9 mouse cellular contexts compared by ENCODE assay signal in genomic region chrX:35879703-35880102, GRCm38 (mm10). TPM values are rescaled to one million over a fixed set of nuclear protein-coding genes. Genes with fewer than 3 reads are reported as not detected.
A peak's percentile ranks its signal among the peaks of the same experiment; 100 is the strongest.
DNase-seq lines count a peak whose midpoint lies in the region; ATAC-seq and TF ChIP-seq lines count a peak whose summit lies in the region.
"Had no signal": no experiment of that assay in that cellular context is flagged by ENCODE, and none has a peak within 500 bp of the region (broad histone marks: within the 10 kb centered on the region; RNA-seq: fewer than 3 reads in every experiment).

No protein-coding gene starts in this region.

- H3K9me3 ChIP-seq in intestine, postnatal 0 days (ENCODE audit: control insufficient read depth) = no peaks in the 10 kb centered on the region
- H3K9me3 ChIP-seq in intestine, embryonic 15.5 days = no peaks in the 10 kb centered on the region
- H3K9me3 ChIP-seq: embryonic facial prominence, embryonic 15.5 days; heart, embryonic 15.5 days had no signal

- H3K27me3 ChIP-seq in intestine, postnatal 0 days (replicated peaks; ENCODE audit: control insufficient read depth, insufficient read depth, low read length) = no peaks in the 10 kb centered on the region
- H3K27me3 ChIP-seq in intestine, embryonic 15.5 days (replicated peaks) = no peaks in the 10 kb centered on the region
- H3K27me3 ChIP-seq: embryonic facial prominence, embryonic 15.5 days; heart, embryonic 15.5 days had no signal

- TF ChIP-seq CTCF in intestine, postnatal 0 days (IDR thresholded peaks at IDR 0.05; ENCODE audit: low read depth) = peak; percentile 69

- no peak overlapping the region for H3K4me3 ChIP-seq in intestine, postnatal 0 days (ENCODE audit: low read depth, low read length)
- no peak overlapping the region for H3K4me3 ChIP-seq in intestine, embryonic 15.5 days (replicated peaks)
- H3K4me3 ChIP-seq: embryonic facial prominence, embryonic 15.5 days; heart, embryonic 15.5 days had no signal

- no peak overlapping the region for H3K4me2 ChIP-seq in intestine, postnatal 0 days (replicated peaks; ENCODE audit: low read depth)
- no peak overlapping the region for H3K4me2 ChIP-seq in intestine, embryonic 15.5 days (replicated peaks)
- H3K4me2 ChIP-seq: embryonic facial prominence, embryonic 15.5 days; heart, embryonic 15.5 days had no signal

- no peaks in the 10 kb centered on the region for H3K4me1 ChIP-seq in intestine, postnatal 0 days (replicated peaks; ENCODE audit: control insufficient read depth, insufficient read depth, low read length)
- H3K4me1 ChIP-seq in intestine, embryonic 15.5 days (replicated peaks) = no peaks in the 10 kb centered on the region
- H3K4me1 ChIP-seq: embryonic facial prominence, embryonic 15.5 days; heart, embryonic 15.5 days had no signal

- no peak for ATAC-seq in intestine, postnatal 0 days
- ATAC-seq in intestine, embryonic 15.5 days = no peak

- DNase-seq in right cerebral cortex, postnatal 4 days = peak; percentile 3
- DNase-seq in right cerebral cortex, adult 18-20 months = no peak
- DNase-seq in brain, adult 2 months (ENCODE audit: low read depth, low spot score) = peak; percentile 17
- DNase-seq in thymus, postnatal 25 days = peak; percentile 31
- no peak for DNase-seq in ovary, postnatal 10 days (ENCODE audit: low spot score)

- WGBS in intestine, postnatal 0 days = 61% methylated on average over 1 of the region's 1 CpGs
- 56% methylated on average over 1 of the region's 1 CpGs for WGBS in intestine, embryonic 15.5 days

- no peaks in the 10 kb centered on the region for H3K36me3 ChIP-seq in intestine, postnatal 0 days (ENCODE audit: control insufficient read depth, insufficient read depth)
- no peaks in the 10 kb centered on the region for H3K36me3 ChIP-seq in intestine, embryonic 15.5 days
- H3K36me3 ChIP-seq: embryonic facial prominence, embryonic 15.5 days; heart, embryonic 15.5 days had no signal

- no peak overlapping the region for H3K27ac ChIP-seq in intestine, postnatal 0 days (ENCODE audit: low read depth, low read length)
- H3K27ac ChIP-seq in intestine, embryonic 15.5 days = no peak overlapping the region
- H3K27ac ChIP-seq: embryonic facial prominence, embryonic 15.5 days; heart, embryonic 15.5 days had no signal

- no peak overlapping the region for H3K9ac ChIP-seq in intestine, postnatal 0 days (ENCODE audit: low read depth, low read length)
- no peak overlapping the region for H3K9ac ChIP-seq in intestine, embryonic 15.5 days
- H3K9ac ChIP-seq: embryonic facial prominence, embryonic 15.5 days; heart, embryonic 15.5 days had no signal

RNA-seq across cellular contexts. Expression of gene Dock11, which starts 8.9 kb away (rescaled TPM):
- 3.2 TPM in 2 replicates for polyA plus RNA-seq in intestine, postnatal 0 days (2015; fragmentation: Nextera tagmentation; extraction: Ambion mirVana)
- 10.5 and 11.8 TPM in 2 replicates for polyA plus RNA-seq in intestine, embryonic 15.5 days (2015; fragmentation: Nextera tagmentation; extraction: Ambion mirVana)

Comparison
In these comparisons a context has a peak if more than half of its experiments do, and no peak if none do; other contexts are left out.
1. DNase-seq: peak in right cerebral cortex, postnatal 4 days (single experiment), brain, adult 2 months (single experiment) and thymus, postnatal 25 days (single experiment); none in right cerebral cortex, adult 18-20 months (single experiment) and ovary, postnatal 10 days (single experiment).